ENCODE assay signal across 17 mouse cellular contexts in the genomic region with DNA sequence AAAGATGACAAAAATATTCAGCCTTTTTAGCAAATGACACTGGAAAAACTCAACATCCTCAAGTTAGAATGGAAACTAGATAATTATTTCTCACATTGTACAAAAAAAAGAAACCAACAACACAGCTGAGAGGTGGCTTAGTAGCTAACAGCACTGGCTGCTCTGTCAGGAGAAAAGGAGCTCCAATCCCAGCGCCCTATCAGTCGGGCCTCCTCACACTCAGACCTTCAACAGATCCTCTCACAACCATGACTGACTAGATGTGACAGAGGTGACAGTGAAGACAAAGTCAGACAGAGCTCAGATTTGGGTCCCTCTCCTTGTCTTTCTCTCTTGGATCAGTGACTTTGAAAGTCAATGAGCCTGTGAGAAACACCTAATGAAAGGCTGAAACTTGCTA.
"Had no signal": no experiment of that assay in that cellular context is flagged by ENCODE, and none has a peak within 500 bp of the region (broad histone marks: within the 10 kb centered on the region; RNA-seq: fewer than 3 reads in every experiment).

No protein-coding gene starts in this region.

- H3K4me1 ChIP-seq: neural tube, embryonic 13.5 days; neural tube, embryonic 15.5 days had no signal

- H3K27me3 ChIP-seq: neural tube, embryonic 13.5 days; neural tube, embryonic 15.5 days had no signal

- ATAC-seq: midbrain, embryonic 16.5 days had no signal

- H3K9me3 ChIP-seq: neural tube, embryonic 13.5 days; neural tube, embryonic 15.5 days had no signal

- H3K4me3 ChIP-seq: myocyte; neural tube, embryonic 13.5 days; neural tube, embryonic 15.5 days had no signal

- H3K9ac ChIP-seq: liver, embryonic 14.5 days; lung, embryonic 14.5 days; neural tube, embryonic 13.5 days; neural tube, embryonic 15.5 days had no signal

- DNase-seq: lung, adult 18-20 months; lung, embryonic 14.5 days; lung, postnatal 10 days; lung, postnatal 4 days; retina, postnatal 1 day; right cerebral cortex, adult 18-20 months; right cerebral cortex, postnatal 25 days; right cerebral cortex, postnatal 4 days; spleen, adult 18-20 months; thymus, adult 18-20 months; thymus, postnatal 14 days; thymus, postnatal 36 days had no signal

- H3K27ac ChIP-seq: liver, embryonic 14.5 days; neural tube, embryonic 13.5 days; neural tube, embryonic 15.5 days had no signal

- H3K4me2 ChIP-seq: lung, embryonic 14.5 days; neural tube, embryonic 13.5 days; neural tube, embryonic 15.5 days had no signal
